Mouse (Mus musculus) embryonic stem cell, embryonic (primary cell): ENCODE results near the gene Tmem30c.

Source experiments
- CTCF ChIA-PET, 4 experiments: fragments of 300-600 bp in 2 of 4; fragments of 350-600 bp in 2 of 4; sonication (Branson Sonifier 250); formaldehyde crosslinking; loops; one replicate each; lab custom pipeline; 2022; ENCODE audit warnings: inconsistent platforms in 2 of 4; lab: Charles Lee
- POLR2A ChIA-PET, 4 experiments: fragments of 300-600 bp in 2 of 4; fragments of 350-600 bp in 2 of 4; sonication (Branson Sonifier 250); formaldehyde crosslinking; loops; one replicate each; lab custom pipeline; 2022; ENCODE audit warnings: antibody characterized with exemption in 4 of 4, inconsistent platforms in 1 of 4; lab: Charles Lee

The Tmem30c gene

DNA sequence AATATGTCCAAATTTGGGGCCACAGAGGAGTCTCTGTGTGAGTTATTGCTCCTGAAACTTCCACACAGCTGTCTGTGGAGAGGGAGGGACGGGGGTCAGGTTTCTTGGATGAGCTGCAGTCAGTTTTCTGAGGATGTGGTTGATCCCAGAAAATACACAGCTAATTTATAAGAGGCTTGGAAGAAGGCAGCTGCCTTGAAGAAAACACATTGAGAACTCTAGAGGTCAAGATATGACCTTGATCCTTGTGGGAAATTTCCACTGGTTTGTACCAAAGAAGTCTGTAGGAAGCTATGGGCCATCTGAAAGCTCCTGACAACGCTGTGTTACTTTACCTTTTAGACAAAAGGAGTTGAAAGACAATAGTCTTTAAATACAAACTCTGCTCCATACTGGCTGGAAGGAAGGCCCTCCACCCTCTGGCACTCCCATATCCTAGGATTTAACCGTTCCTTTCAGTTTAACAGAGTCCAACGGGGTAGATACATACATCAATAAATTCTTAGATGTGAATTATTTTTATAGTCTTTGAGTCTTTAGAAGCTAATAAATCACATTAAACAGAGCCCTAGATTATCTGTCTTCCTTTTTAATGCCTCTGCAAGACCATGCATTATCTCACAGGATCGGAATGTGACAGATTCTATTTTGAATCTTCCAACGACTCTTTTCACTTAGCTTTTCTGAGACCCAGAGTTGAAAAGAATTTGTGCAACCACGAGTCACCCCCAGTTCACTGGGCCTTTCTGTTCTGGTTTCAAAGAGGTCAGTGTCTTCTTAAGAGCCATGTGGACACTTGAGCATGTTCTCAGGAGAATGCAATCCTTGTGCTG is 40.9 kb downstream of the Tmem30c start:
- POLR2A ChIA-PET = interaction anchor here (0.6 to 2.2 kb wide), 14 partner anchors 8 to 334 kb away, joined by 3 to 8 read pairs (median 4); partner anchors contain the start of gene Tbc1d23 (in 2 of the 4)
- CTCF ChIA-PET = interaction anchor here in 3 of 4 experiments (0.5 to 1.6 kb wide), 4 partner anchors 8 to 357 kb away, joined by 3 to 5 read pairs (median 4); no protein-coding TSS in a partner anchor

- POLR2A ChIA-PET = interaction anchor here in 2 of 4 experiments (1.0 to 1.8 kb wide), 8 partner anchors 8 to 125 kb away, joined by 3 to 7 read pairs (median 4); partner anchors contain the start of gene Tbc1d23 (in 2 of the 2)
- CTCF ChIA-PET = no interaction called here
These were observed 41.7 kb downstream of the Tmem30c start for GRCm38 (mm10) chr16:57250991-57251390.

DNA sequence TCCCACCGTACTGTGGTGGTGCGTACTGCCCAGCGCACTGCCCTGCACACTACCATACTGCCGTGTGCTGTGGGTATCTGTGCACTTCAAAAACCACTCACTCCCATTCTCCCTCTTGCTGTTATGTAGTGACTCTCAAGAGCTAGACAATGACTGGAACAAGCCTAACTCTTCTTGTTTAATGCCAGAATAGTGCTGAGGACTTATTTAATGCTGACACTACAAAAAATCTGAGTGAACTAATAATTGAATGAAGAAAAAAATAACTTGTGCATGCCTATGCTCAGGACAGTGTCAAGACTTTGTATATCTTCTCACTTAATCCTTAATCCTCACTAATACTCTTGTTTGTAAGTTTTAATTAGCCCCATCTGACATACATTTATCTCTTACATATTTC is 45.2 kb downstream of the Tmem30c start:
- POLR2A ChIA-PET = no interaction called here
- CTCF ChIA-PET = no interaction called here

- CTCF ChIA-PET = interaction anchor here in 2 of 4 experiments (1.2 to 1.3 kb wide), 2 partner anchors 152 to 347 kb away, joined by 3 to 7 read pairs; no protein-coding TSS in a partner anchor
- POLR2A ChIA-PET = interaction anchor here in 1 of 4 experiments (1.4 kb wide), 1 partner anchor 15 kb away, joined by 4 read pairs; the partner anchor contains the start of gene Tbc1d23
These were observed 46.1 kb downstream of the Tmem30c start for GRCm38 (mm10) chr16:57246596-57246995.

- POLR2A ChIA-PET = interaction anchor here (0.6 to 4.8 kb wide), 28 partner anchors 8 to 1165 kb away, joined by 3 to 36 read pairs (median 3); partner anchors contain the start of genes Tbc1d23 (in 2 of the 4), Cmss1 (in 1 of the 4) and Nit2 (in 1 of the 4)
- CTCF ChIA-PET = interaction anchor here (0.6 to 2.3 kb wide), 32 partner anchors 8 to 444 kb away, joined by 3 to 29 read pairs (median 4); partner anchors contain the start of gene Tbc1d23 (in 2 of the 4)
These were observed 48.8 kb downstream of the Tmem30c start for GRCm38 (mm10) chr16:57243858-57244248.

DNA sequence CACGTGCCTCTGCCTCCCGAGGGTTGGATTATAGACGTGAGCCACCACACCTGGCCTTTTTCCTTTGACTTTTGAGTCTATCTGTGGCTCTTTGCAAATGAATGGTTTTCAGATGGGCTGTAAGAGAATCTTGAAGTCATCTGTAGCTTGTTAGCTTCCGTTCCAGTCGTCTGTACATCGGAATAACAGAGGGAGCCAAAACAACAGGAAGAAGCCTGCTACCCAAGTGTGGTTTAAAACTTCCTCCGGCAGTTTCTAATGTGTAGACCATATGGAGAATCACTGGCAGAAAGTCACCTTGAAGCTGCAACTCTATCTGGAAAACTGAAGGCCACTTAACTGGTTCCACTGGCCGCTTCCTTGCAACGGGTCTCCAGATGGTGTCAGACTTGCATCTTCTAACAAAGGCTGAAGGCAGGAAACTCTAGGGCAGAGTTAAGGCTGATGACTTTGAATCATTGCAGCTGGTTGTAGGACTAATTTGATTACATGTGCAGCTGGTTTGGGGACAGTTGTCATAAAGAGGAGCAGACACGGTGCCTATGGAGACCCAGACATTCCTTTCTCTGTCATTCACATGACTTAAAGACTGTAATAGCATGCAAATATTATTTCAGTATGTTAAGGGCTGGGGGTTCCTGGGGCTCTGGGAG is 49.3 kb downstream of the Tmem30c start:
- ChIA-PET CTCF (interaction anchor here (0.6 to 2.3 kb wide), 24 partner anchors 9 to 443 kb away, joined by 3 to 29 read pairs (median 4); partner anchors contain the start of gene Tbc1d23 (in 1 of the 4)), POLR2A (interaction anchor here (0.6 to 4.8 kb wide), 30 partner anchors 8 to 1166 kb away, joined by 3 to 36 read pairs (median 3); partner anchors contain the start of genes Tbc1d23 (in 2 of the 4), Cmss1 (in 1 of the 4), Nit2 (in 1 of the 4) and Tomm70a (in 1 of the 4))

- ChIA-PET CTCF (interaction anchor here (0.6 to 2.3 kb wide), 13 partner anchors 8 to 369 kb away, joined by 3 to 29 read pairs (median 11); no protein-coding TSS in a partner anchor), POLR2A (interaction anchor here (0.7 to 4.8 kb wide), 22 partner anchors 9 to 1166 kb away, joined by 3 to 36 read pairs (median 4); partner anchors contain the start of genes Tbc1d23 (in 2 of the 4), Cmss1 (in 1 of the 4), Nit2 (in 1 of the 4) and Tomm70a (in 1 of the 4))
These were observed 49.8 kb downstream of the Tmem30c start for GRCm38 (mm10) chr16:57242857-57243204.

- CTCF ChIA-PET = interaction anchor here in 2 of 4 experiments (0.6 to 1.0 kb wide), 2 partner anchors 8 to 1160 kb away, joined by 3 read pairs; no protein-coding TSS in a partner anchor
- POLR2A ChIA-PET = interaction anchor here in 1 of 4 experiments (0.7 to 1.5 kb wide), 3 partner anchors 15 to 159 kb away, joined by 3 to 4 read pairs (median 3); no protein-coding TSS in a partner anchor
These were observed 56.7 kb downstream of the Tmem30c start for GRCm38 (mm10) chr16:57235871-57236510.

DNA sequence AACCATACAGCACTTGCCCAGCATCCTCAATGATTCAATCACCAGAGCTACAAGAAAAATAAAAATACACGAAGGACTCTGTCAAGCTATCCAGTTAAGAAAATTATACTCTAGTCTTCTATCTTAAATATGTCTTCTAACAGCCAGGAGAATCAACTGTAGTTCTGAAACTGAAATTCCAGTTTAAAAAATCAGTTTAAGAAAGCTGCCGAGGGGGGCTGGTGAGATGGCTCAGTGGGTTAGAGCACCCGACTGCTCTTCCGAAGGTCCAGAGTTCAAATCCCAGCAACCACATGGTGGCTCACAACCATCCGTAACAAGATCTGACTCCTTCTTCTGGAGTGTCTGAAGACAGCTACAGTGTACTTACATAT is 60.7 kb downstream of the Tmem30c start:
- ChIA-PET POLR2A (interaction anchor here in 3 of 4 experiments (0.7 to 3.8 kb wide), 31 partner anchors 7 to 494 kb away, joined by 3 to 36 read pairs (median 4); partner anchors contain the start of genes Nit2 (in 3 of the 3) and Tomm70a (in 2 of the 3)), CTCF (interaction anchor here in 3 of 4 experiments (1.0 to 2.8 kb wide), 5 partner anchors 12 to 362 kb away, joined by 3 to 12 read pairs (median 6); no protein-coding TSS in a partner anchor)

DNA sequence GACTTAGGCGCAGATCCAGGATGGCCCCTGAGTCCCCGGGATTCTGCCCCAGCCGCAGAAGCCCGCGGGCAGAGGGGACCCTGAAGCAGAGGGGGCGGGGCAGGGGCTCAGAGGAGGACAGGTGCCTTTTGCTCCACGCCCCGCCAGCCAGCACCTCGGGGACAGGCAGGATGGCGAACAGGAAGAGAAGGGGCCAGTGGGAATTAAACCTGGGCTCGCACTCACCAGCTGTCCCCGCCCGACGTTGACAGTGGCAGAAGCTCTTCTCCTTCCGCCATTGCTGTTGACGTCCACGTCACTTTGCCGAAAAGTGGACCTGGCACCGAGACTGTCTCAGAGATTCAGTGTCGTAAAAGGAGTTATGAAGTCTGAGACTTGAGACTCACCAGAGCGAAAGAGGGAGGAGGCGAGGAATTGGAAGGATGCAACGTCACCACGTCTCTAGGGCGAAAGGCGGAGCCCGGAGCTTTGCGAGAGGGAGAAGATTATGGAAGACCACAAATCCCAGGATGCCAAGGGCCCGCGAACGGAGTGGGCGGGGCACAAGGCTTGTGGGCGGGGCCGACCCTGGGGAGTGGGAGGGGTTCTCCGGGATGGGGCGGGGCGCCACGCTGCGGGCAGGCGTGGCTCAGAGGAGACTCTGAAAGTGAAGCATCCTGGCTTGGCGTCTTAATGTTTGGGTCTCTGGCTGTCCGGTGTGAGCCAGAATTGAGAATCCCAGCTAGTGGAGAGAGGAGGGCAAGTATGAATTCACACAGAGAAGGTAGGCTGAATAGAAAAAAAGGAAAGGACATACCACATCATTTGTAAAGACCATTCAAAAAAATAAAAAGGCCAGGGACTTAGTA is 61.4 kb downstream of the Tmem30c start, which contains the start of gene Tbc1d23:
Tbc1d23 (minus strand) TSS at position 416 of the 848 bp plus-strand sequence.
- ChIA-PET POLR2A (interaction anchor here in 3 of 4 experiments (0.7 to 3.8 kb wide), 39 partner anchors 8 to 376 kb away, joined by 3 to 36 read pairs (median 4); partner anchors contain the start of genes Nit2 (in 3 of the 3), Tomm70a (in 2 of the 3) and Cmss1 (in 1 of the 3)), CTCF (interaction anchor here (0.6 to 2.8 kb wide), 10 partner anchors 12 to 380 kb away, joined by 3 to 12 read pairs (median 3); no protein-coding TSS in a partner anchor)

GRCm38 (mm10) chr16:57226444-57226843 is 66.2 kb downstream of the Tmem30c start:
- POLR2A ChIA-PET = interaction anchor here in 1 of 4 experiments (1.3 to 1.5 kb wide), 2 partner anchors 14 to 59 kb away, joined by 4 read pairs; partner anchors contain the start of gene Nit2

GRCm38 (mm10) chr16:57220361-57220760 is 72.3 kb downstream of the Tmem30c start:
- ChIA-PET POLR2A (interaction anchor here in 2 of 4 experiments (1.2 to 3.4 kb wide), 5 partner anchors 11 to 54 kb away, joined by 3 to 16 read pairs (median 4); partner anchors contain the start of genes Nit2 (in 1 of the 2) and Tbc1d23 (in 1 of the 2)), CTCF (no interaction called here)

More at GRCm38 (mm10) chr16:57226444-57226843, 66.2 kb downstream of the Tmem30c start:
- CTCF ChIA-PET = no interaction called here
